Mouse (Mus musculus): ENCODE measurements around the gene Rtkn2.

The Rtkn2 gene

GRCm38 (mm10) chr10:67979401-67980157 lies at the start of gene Rtkn2:
Gene Rtkn2, plus strand, starts transcription at chr10:67979570.
- DNase-seq (ENCODE audit: low read depth): peak; percentile 96

GRCm38 (mm10) chr10:67931328-67931727 lies 48.0 kb upstream of the Rtkn2 start:
- peak; percentile 33 for DNase-seq (ENCODE audit: low read depth)

- peak; percentile 91 for DNase-seq (ENCODE audit: low read depth)
Observed at GRCm38 (mm10) chr10:67932780-67933179, 46.6 kb upstream of the Rtkn2 start.

- no peak for DNase-seq (ENCODE audit: low read depth)
Observed at GRCm38 (mm10) chr10:67936944-67937343, 42.4 kb upstream of the Rtkn2 start.

GRCm38 (mm10) chr10:67937775-67938174 lies 41.6 kb upstream of the Rtkn2 start:
- DNase-seq (ENCODE audit: low read depth): no peak

- no peak for DNase-seq (ENCODE audit: low read depth)
Observed at GRCm38 (mm10) chr10:67939546-67939945, 39.8 kb upstream of the Rtkn2 start.

- no peak for DNase-seq (ENCODE audit: low read depth)
Observed at GRCm38 (mm10) chr10:67943513-67943912, 35.9 kb upstream of the Rtkn2 start.

GRCm38 (mm10) chr10:67950059-67950748 lies 29.2 kb upstream of the Rtkn2 start:
- no peak for DNase-seq (ENCODE audit: low read depth)

- DNase-seq (ENCODE audit: low read depth): no peak
Observed at GRCm38 (mm10) chr10:67951690-67952089, 27.7 kb upstream of the Rtkn2 start.

GRCm38 (mm10) chr10:67955982-67956381 lies 23.4 kb upstream of the Rtkn2 start:
- no peak for DNase-seq (ENCODE audit: low read depth)

- no peak for DNase-seq (ENCODE audit: low read depth)
Observed at GRCm38 (mm10) chr10:67959982-67960381, 19.4 kb upstream of the Rtkn2 start.

- no peak for DNase-seq (ENCODE audit: low read depth)
Observed at GRCm38 (mm10) chr10:67962496-67962895, 16.9 kb upstream of the Rtkn2 start.

GRCm38 (mm10) chr10:67964060-67964459 lies 15.3 kb upstream of the Rtkn2 start:
- no peak for DNase-seq (ENCODE audit: low read depth)

- DNase-seq (ENCODE audit: low read depth): no peak
Observed at GRCm38 (mm10) chr10:67965251-67965986, 14.0 kb upstream of the Rtkn2 start.

- peak; percentile 13 for DNase-seq (ENCODE audit: low read depth)
Observed at GRCm38 (mm10) chr10:67966102-67966501, 13.3 kb upstream of the Rtkn2 start.

- no peak for DNase-seq (ENCODE audit: low read depth)
Observed at GRCm38 (mm10) chr10:67966983-67967382, 12.4 kb upstream of the Rtkn2 start.

GRCm38 (mm10) chr10:67971166-67971796 lies 8.1 kb upstream of the Rtkn2 start:
- peak; percentile 70 for DNase-seq (ENCODE audit: low read depth)

GRCm38 (mm10) chr10:67977271-67977670 lies 2.1 kb upstream of the Rtkn2 start:
- no peak for DNase-seq (ENCODE audit: low read depth)

GRCm38 (mm10) chr10:67983776-67984175 lies 4.4 kb downstream of the Rtkn2 start:
- peak; percentile 87 for DNase-seq (ENCODE audit: low read depth)

- peak; percentile 95 for DNase-seq (ENCODE audit: low read depth)
Observed at GRCm38 (mm10) chr10:67984271-67984943, 5.0 kb downstream of the Rtkn2 start.

GRCm38 (mm10) chr10:67985100-67985499 lies 5.7 kb downstream of the Rtkn2 start:
- DNase-seq (ENCODE audit: low read depth): peak; percentile 36

GRCm38 (mm10) chr10:67995356-67995755 lies 16.0 kb downstream of the Rtkn2 start:
- no peak for DNase-seq (ENCODE audit: low read depth)
